Mouse (Mus musculus): ENCODE measurements around the gene Pde1a. TPM values are rescaled to one million over a fixed set of nuclear protein-coding genes. Genes with fewer than 3 reads are reported as not detected.

Gene Pde1a
- polyA plus RNA-seq, 1 experiment from 2014 or later: 36.9 TPM

DNA sequence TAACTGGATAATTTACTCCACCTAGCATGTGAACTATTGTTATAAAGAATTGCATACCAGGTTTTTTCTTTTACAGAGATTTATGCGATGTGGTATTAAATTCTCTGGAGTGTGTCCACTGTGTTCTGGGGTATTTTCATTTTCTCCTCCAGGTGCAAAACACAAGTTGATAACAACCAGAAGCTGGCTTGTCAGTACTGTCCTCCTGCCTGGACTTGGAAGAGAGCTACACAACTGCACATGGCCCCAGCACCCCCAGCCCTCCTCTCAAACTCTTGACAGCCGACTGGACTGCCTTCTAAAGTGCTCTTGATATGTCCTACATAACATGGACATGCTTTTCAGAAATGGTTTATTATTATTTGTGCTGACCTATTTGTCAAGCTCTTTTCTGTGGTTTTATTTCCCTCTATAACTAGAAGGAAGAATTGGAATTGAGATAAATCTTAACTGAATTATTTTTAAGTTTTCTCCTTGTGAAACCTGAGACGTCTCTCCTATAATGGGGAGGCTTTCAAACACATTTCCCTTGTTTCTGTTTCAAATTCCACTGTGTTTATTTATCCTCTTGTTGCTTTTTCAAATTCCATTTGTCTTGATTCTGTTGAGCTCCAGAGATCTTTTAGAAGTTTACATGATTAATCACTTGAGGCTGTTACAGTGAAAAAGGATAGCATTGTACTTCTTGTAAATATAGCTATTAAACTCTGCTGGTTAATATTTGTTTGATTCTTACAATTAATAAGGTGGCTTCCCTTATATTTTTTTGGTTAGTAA lies 313.4 kb downstream of the Pde1a start:
- no peak for ATAC-seq (ENCODE audit: insufficient number of reproducible peaks, insufficient read depth, low FRiP score, low read depth)
- H3K27ac ChIP-seq (replicated peaks in 1 of 2; ENCODE audit: control insufficient read depth in 1 of 2, insufficient read depth in 1 of 2, low read depth in 2 of 2, low read length in 2 of 2): no peak overlapping the region
- no peak overlapping the region for H3K4me2 ChIP-seq (ENCODE audit: low read length)
- no peaks in the 10 kb centered on the region for H3K36me3 ChIP-seq (ENCODE audit: control insufficient read depth, insufficient read depth, low read length)
- no peaks in the 10 kb centered on the region for H3K27me3 ChIP-seq (ENCODE audit: control insufficient read depth, insufficient read depth, low read length)
- no peak overlapping the region for H3K9ac ChIP-seq (ENCODE audit: low read length)
- H3K4me1 ChIP-seq (ENCODE audit: control insufficient read depth in 2 of 2, insufficient read depth in 2 of 2, low read length in 2 of 2): no peaks in the 10 kb centered on the region
- no peak overlapping the region for H3K4me3 ChIP-seq (ENCODE audit: control insufficient read depth in 1 of 2, insufficient read depth in 1 of 2, low read depth in 1 of 2, low read length in 2 of 2)
- H3K9me3 ChIP-seq (ENCODE audit: control insufficient read depth, low read length): no peaks in the 10 kb centered on the region
- 59% methylated on average over 3 of the region's 3 CpGs for WGBS

GRCm38 (mm10) chr2:79798627-79799026 lies 330.6 kb downstream of the Pde1a start:
- ATAC-seq (ENCODE audit: insufficient number of reproducible peaks, insufficient read depth, low FRiP score, low read depth): no peak

GRCm38 (mm10) chr2:79797444-79797843 lies 331.8 kb downstream of the Pde1a start:
- Histone ChIP-seq H3K4me3 (ENCODE audit: control insufficient read depth in 1 of 2, insufficient read depth in 1 of 2, low read depth in 1 of 2, low read length in 2 of 2) (no peak overlapping the region), H3K4me2 (ENCODE audit: low read length) (no peak overlapping the region), H3K4me1 (ENCODE audit: control insufficient read depth in 2 of 2, insufficient read depth in 2 of 2, low read length in 2 of 2) (no peaks in the 10 kb centered on the region), H3K27ac (replicated peaks in 1 of 2; ENCODE audit: control insufficient read depth in 1 of 2, insufficient read depth in 1 of 2, low read depth in 2 of 2, low read length in 2 of 2) (no peak overlapping the region), H3K9me3 (ENCODE audit: control insufficient read depth, low read length) (no peaks in the 10 kb centered on the region), H3K27me3 (ENCODE audit: control insufficient read depth, insufficient read depth, low read length) (no peaks in the 10 kb centered on the region), H3K36me3 (ENCODE audit: control insufficient read depth, insufficient read depth, low read length) (no peaks in the 10 kb centered on the region), H3K9ac (ENCODE audit: low read length) (no peak overlapping the region)
- ATAC-seq (ENCODE audit: insufficient number of reproducible peaks, insufficient read depth, low FRiP score, low read depth): no peak
- WGBS: 69% methylated on average over 2 of the region's 2 CpGs

More at GRCm38 (mm10) chr2:79798627-79799026, 330.6 kb downstream of the Pde1a start:
- Histone ChIP-seq H3K4me2 (ENCODE audit: low read length) (no peak overlapping the region), H3K9me3 (ENCODE audit: control insufficient read depth, low read length) (no peaks in the 10 kb centered on the region), H3K4me1 (ENCODE audit: control insufficient read depth in 2 of 2, insufficient read depth in 2 of 2, low read length in 2 of 2) (no peaks in the 10 kb centered on the region), H3K27me3 (ENCODE audit: control insufficient read depth, insufficient read depth, low read length) (no peaks in the 10 kb centered on the region), H3K27ac (replicated peaks in 1 of 2; ENCODE audit: control insufficient read depth in 1 of 2, insufficient read depth in 1 of 2, low read depth in 2 of 2, low read length in 2 of 2) (no peak overlapping the region), H3K36me3 (ENCODE audit: control insufficient read depth, insufficient read depth, low read length) (no peaks in the 10 kb centered on the region), H3K9ac (ENCODE audit: low read length) (no peak overlapping the region), H3K4me3 (ENCODE audit: control insufficient read depth in 1 of 2, insufficient read depth in 1 of 2, low read depth in 1 of 2, low read length in 2 of 2) (no peak overlapping the region)
- 54% methylated on average over 7 of the region's 7 CpGs for WGBS

DNA sequence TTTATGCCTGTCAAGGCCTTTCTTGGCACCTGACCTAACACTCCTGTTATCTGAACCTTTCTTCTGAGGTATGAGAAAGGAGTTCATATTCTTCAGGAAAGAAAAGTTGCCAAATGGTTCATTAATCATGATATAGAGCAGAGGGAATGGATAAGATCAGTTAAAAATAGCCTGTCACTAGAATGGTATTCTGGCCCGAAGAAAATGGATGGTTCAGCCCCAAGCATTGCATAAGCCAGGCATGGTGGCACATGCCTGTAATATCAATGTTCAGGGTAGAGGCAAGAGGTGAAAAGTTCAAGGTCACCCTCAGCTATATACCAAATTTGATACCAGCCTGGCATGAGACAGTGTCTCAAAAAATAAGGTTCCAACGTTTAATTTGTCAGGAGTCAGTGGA lies 336.1 kb downstream of the Pde1a start:
- H3K4me3 ChIP-seq (ENCODE audit: control insufficient read depth in 1 of 2, insufficient read depth in 1 of 2, low read depth in 1 of 2, low read length in 2 of 2): no peak overlapping the region
- no peaks in the 10 kb centered on the region for H3K27me3 ChIP-seq (ENCODE audit: control insufficient read depth, insufficient read depth, low read length)
- no peak for ATAC-seq (ENCODE audit: insufficient number of reproducible peaks, insufficient read depth, low FRiP score, low read depth)
- no peak overlapping the region for H3K4me2 ChIP-seq (ENCODE audit: low read length)
- no peaks in the 10 kb centered on the region for H3K9me3 ChIP-seq (ENCODE audit: control insufficient read depth, low read length)
- 38% methylated on average over 2 of the region's 2 CpGs for WGBS
- H3K36me3 ChIP-seq (ENCODE audit: control insufficient read depth, insufficient read depth, low read length): no peaks in the 10 kb centered on the region
- no peak overlapping the region for H3K27ac ChIP-seq (replicated peaks in 1 of 2; ENCODE audit: control insufficient read depth in 1 of 2, insufficient read depth in 1 of 2, low read depth in 2 of 2, low read length in 2 of 2)
- no peaks in the 10 kb centered on the region for H3K4me1 ChIP-seq (ENCODE audit: control insufficient read depth in 2 of 2, insufficient read depth in 2 of 2, low read length in 2 of 2)
- H3K9ac ChIP-seq (ENCODE audit: low read length): no peak overlapping the region

- Histone ChIP-seq H3K4me1 (ENCODE audit: control insufficient read depth in 2 of 2, insufficient read depth in 2 of 2, low read length in 2 of 2) (no peaks in the 10 kb centered on the region; a peak in 1 of 4 replicates), H3K4me3 (ENCODE audit: control insufficient read depth in 1 of 2, insufficient read depth in 1 of 2, low read depth in 1 of 2, low read length in 2 of 2) (no peak overlapping the region), H3K27ac (replicated peaks in 1 of 2; ENCODE audit: control insufficient read depth in 1 of 2, insufficient read depth in 1 of 2, low read depth in 2 of 2, low read length in 2 of 2) (no peak overlapping the region), H3K9ac (ENCODE audit: low read length) (no peak overlapping the region), H3K4me2 (ENCODE audit: low read length) (no peak overlapping the region), H3K27me3 (ENCODE audit: control insufficient read depth, insufficient read depth, low read length) (no peaks in the 10 kb centered on the region), H3K9me3 (ENCODE audit: control insufficient read depth, low read length) (no peaks in the 10 kb centered on the region), H3K36me3 (ENCODE audit: control insufficient read depth, insufficient read depth, low read length) (no peaks in the 10 kb centered on the region)
- no peak for ATAC-seq (ENCODE audit: insufficient number of reproducible peaks, insufficient read depth, low FRiP score, low read depth)
- 83% methylated on average over 11 of the region's 11 CpGs for WGBS
These were observed 342.8 kb downstream of the Pde1a start for GRCm38 (mm10) chr2:79786467-79786866.

- peak overlapping the region in 1 of 2 experiments; percentile 32; a peak in 1 of 4 replicates for H3K27ac ChIP-seq (replicated peaks in 1 of 2; ENCODE audit: control insufficient read depth in 1 of 2, insufficient read depth in 1 of 2, low read depth in 2 of 2, low read length in 2 of 2)
- H3K4me1 ChIP-seq (ENCODE audit: control insufficient read depth in 2 of 2, insufficient read depth in 2 of 2, low read length in 2 of 2): no peaks in the 10 kb centered on the region; a peak in 1 of 4 replicates
- H3K4me3 ChIP-seq (ENCODE audit: control insufficient read depth in 1 of 2, insufficient read depth in 1 of 2, low read depth in 1 of 2, low read length in 2 of 2): no peak overlapping the region
- H3K9me3 ChIP-seq (ENCODE audit: control insufficient read depth, low read length): no peaks in the 10 kb centered on the region
- no peak overlapping the region for H3K9ac ChIP-seq (ENCODE audit: low read length)
- H3K36me3 ChIP-seq (ENCODE audit: control insufficient read depth, insufficient read depth, low read length): no peaks in the 10 kb centered on the region
- no peaks in the 10 kb centered on the region for H3K27me3 ChIP-seq (ENCODE audit: control insufficient read depth, insufficient read depth, low read length)
- ATAC-seq (ENCODE audit: insufficient number of reproducible peaks, insufficient read depth, low FRiP score, low read depth): no peak
- no peak overlapping the region for H3K4me2 ChIP-seq (ENCODE audit: low read length)
- 56% methylated on average over 8 of the region's 8 CpGs for WGBS
These were observed 343.6 kb downstream of the Pde1a start for GRCm38 (mm10) chr2:79785541-79786134.

Data from heart, embryonic 14.5 days (tissue).